Mouse (Mus musculus) E14TG2a.4 (cell line): Measurements from ENCODE around the gene Zranb3.

ENCODE experiments used
- CTCF ChIP-seq: conservative IDR thresholded peaks from 2 replicates; pipeline ENCODE4 v1.5.1; 2014; ENCODE audit warnings: low read length
- NANOG ChIP-seq: IDR thresholded peaks from 2 replicates; pipeline ENCODE4 v1.6.1; 2014; ENCODE audit warnings: borderline replicate concordance, low read length, mixed read lengths
- POU5F1 ChIP-seq: IDR thresholded peaks from 2 replicates; pipeline ENCODE4 v1.6.1; 2014; ENCODE audit warnings: low read length, borderline replicate concordance

GRCm38 (mm10) chr1:127976106-127976505 is 126.7 kb downstream of the Zranb3 start:
- no peak for TF ChIP-seq CTCF
- TF ChIP-seq POU5F1: no peak
- TF ChIP-seq NANOG: no peak
